8 mouse cellular contexts compared by ENCODE assay signal in the genomic region with DNA sequence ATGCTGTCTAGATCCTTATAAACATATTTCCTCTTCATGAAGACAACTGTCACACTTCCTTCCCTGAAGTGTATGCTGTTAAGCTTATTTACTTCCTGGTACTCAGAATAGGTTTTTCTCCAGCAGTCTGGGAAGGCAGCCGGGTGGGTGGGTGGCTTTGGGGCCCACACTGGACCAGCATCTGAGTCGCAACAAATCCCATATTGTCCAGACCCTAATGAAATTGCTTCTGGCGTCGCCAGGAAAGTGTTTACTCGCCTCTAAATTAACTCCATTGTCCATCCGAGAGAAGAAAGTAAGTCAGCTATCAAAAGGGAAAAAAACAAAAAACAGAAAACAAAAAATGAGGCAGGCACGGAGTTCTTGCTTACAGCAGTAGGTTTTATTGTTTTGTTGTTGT.
DNase-seq lines count a peak whose midpoint lies in the region; ATAC-seq and TF ChIP-seq lines count a peak whose summit lies in the region.

No protein-coding gene starts in this region.

- H3K4me1 ChIP-seq in cerebellum, adult 2 months (ENCODE audit: control insufficient read depth, insufficient read depth, low read length): 0 out of 2 replicates have a peak, but pooled peaks cover 5% of the 10 kb centered on the region
- peaks cover 8% of the 10 kb centered on the region; the same call in 1 of the 2 replicates for H3K4me1 ChIP-seq in lung, postnatal 0 days (ENCODE audit: insufficient read depth, low read depth, low read length)
- H3K4me1 ChIP-seq in lung, adult 2 months (ENCODE audit: control insufficient read depth, insufficient read depth, low read length): no peaks in the 10 kb centered on the region; the same call in none of the 2 replicates
- H3K4me1 ChIP-seq in limb, embryonic 13.5 days: peaks cover 25% of the 10 kb centered on the region

- no peaks in the 10 kb centered on the region for H3K36me3 ChIP-seq in lung, postnatal 0 days (ENCODE audit: insufficient read depth, low read length)
- H3K36me3 ChIP-seq in limb, embryonic 13.5 days: no peaks in the 10 kb centered on the region

- no peak for TF ChIP-seq EP300 in lung, postnatal 0 days (IDR thresholded peaks at IDR 0.05)

- 32% methylated on average over 7 of the region's 7 CpGs for WGBS in cerebellum, adult 2 months
- WGBS in lung, postnatal 0 days: 25% methylated on average over 7 of the region's 7 CpGs
- WGBS in lung, adult 2 months: 32% methylated on average over 7 of the region's 7 CpGs
- 9% methylated on average over 7 of the region's 7 CpGs for WGBS in limb, embryonic 13.5 days

- no peak for TF ChIP-seq CTCF in cerebellum, adult 2 months (IDR thresholded peaks at IDR 0.05; ENCODE audit: borderline replicate concordance, insufficient read depth, low read depth, low read length)
- TF ChIP-seq CTCF in lung, postnatal 0 days (IDR thresholded peaks at IDR 0.05): no peak
- no peak for TF ChIP-seq CTCF in lung, adult 2 months (IDR thresholded peaks at IDR 0.05; ENCODE audit: insufficient read depth, low read length)

- TF ChIP-seq POLR2A in cerebellum, adult 2 months (IDR thresholded peaks at IDR 0.05; ENCODE audit: borderline replicate concordance, insufficient read depth, low read length): no peak
- TF ChIP-seq POLR2A in lung, adult 2 months (IDR thresholded peaks at IDR 0.05; ENCODE audit: borderline replicate concordance, extremely low read depth, low read depth, low read length): no peak

- H3K27me3 ChIP-seq in cerebellum, adult 2 months (ENCODE audit: control insufficient read depth, insufficient read depth, low read length): no peaks in the 10 kb centered on the region
- no peaks in the 10 kb centered on the region for H3K27me3 ChIP-seq in lung, postnatal 0 days (replicated peaks; ENCODE audit: insufficient read depth, low read length)
- H3K27me3 ChIP-seq in limb, embryonic 13.5 days: no peaks in the 10 kb centered on the region

- H3K9ac ChIP-seq in lung, postnatal 0 days (replicated peaks; ENCODE audit: low read depth): no peak overlapping the region
- H3K9ac ChIP-seq in limb, embryonic 13.5 days: no peak overlapping the region

- no peak overlapping the region for H3K4me3 ChIP-seq in cerebellum, adult 2 months (replicated peaks; ENCODE audit: insufficient read depth, low read depth, low read length)
- H3K4me3 ChIP-seq in lung, postnatal 0 days (ENCODE audit: low read depth, low read length): no peak overlapping the region
- no peak overlapping the region for H3K4me3 ChIP-seq in lung, adult 2 months (replicated peaks; ENCODE audit: extremely low read depth, low read depth, low read length)
- peak overlapping the region; percentile 39 for H3K4me3 ChIP-seq in limb, embryonic 13.5 days

- no peak overlapping the region for H3K27ac ChIP-seq in cerebellum, adult 2 months (ENCODE audit: insufficient read depth, low read length)
- no peak overlapping the region for H3K27ac ChIP-seq in lung, postnatal 0 days (ENCODE audit: low read length)
- H3K27ac ChIP-seq in limb, embryonic 13.5 days: no peak overlapping the region

- H3K4me2 ChIP-seq in lung, postnatal 0 days (replicated peaks; ENCODE audit: low read depth, low read length): peak overlapping the region; percentile 67
- H3K4me2 ChIP-seq in limb, embryonic 13.5 days (replicated peaks): peak overlapping the region; percentile 74

- no peak for ATAC-seq in lung, postnatal 0 days
- no peak for ATAC-seq in limb, embryonic 13.5 days (ENCODE audit: low FRiP score, low read depth)
- no peak for ATAC-seq in granulocyte monocyte progenitor cell, adult 5-6 weeks (replicated peaks; ENCODE audit: poor library complexity, severe bottlenecking)

- peak; percentile 29 to 41 for DNase-seq in cerebellum, postnatal 10 days
- no peak for DNase-seq in cerebellum, adult 2 months
- DNase-seq in lung, postnatal 0 days (ENCODE audit: low spot score): no peak
- DNase-seq in lung, adult 2 months: no peak
- peak; percentile 65 for DNase-seq in thymus, postnatal 14 days
- no peak for DNase-seq in natural killer cell, adult 2 months (ENCODE audit: low spot score in 2 of 2)

- H3K9me3 ChIP-seq in lung, postnatal 0 days (ENCODE audit: low read length): no peaks in the 10 kb centered on the region
- H3K9me3 ChIP-seq in limb, embryonic 13.5 days: no peaks in the 10 kb centered on the region

Comparison
In these comparisons a context has a peak if more than half of its experiments do, and no peak if none do; other contexts are left out.
1. DNase-seq: peak in cerebellum, postnatal 10 days (2 of 2) and thymus, postnatal 14 days (single experiment); none in cerebellum, adult 2 months (0 of 2), lung, postnatal 0 days (single experiment), lung, adult 2 months (single experiment) and natural killer cell, adult 2 months (0 of 2).